Mouse (Mus musculus): ENCODE measurements around the gene Prkg1. TPM values are rescaled to one million over a fixed set of nuclear protein-coding genes. Genes with fewer than 3 reads are reported as not detected.
"Not testable (repeated sequence)": the region's sequence is repeated elsewhere in the genome, so short reads cannot be mapped to it uniquely, and the experiment has no call there.

Prkg1 gene
- total RNA-seq, 4 experiments from 2014 or later = 20.0 to 24.2 (median 21.2) TPM

- DNase-seq (ENCODE audit: low spot score in 2 of 2) = peak in 1 of 2 experiments; percentile 26
Measured at GRCm38 (mm10) chr19:31336381-31336780, 428.5 kb downstream of the Prkg1 start.

DNA sequence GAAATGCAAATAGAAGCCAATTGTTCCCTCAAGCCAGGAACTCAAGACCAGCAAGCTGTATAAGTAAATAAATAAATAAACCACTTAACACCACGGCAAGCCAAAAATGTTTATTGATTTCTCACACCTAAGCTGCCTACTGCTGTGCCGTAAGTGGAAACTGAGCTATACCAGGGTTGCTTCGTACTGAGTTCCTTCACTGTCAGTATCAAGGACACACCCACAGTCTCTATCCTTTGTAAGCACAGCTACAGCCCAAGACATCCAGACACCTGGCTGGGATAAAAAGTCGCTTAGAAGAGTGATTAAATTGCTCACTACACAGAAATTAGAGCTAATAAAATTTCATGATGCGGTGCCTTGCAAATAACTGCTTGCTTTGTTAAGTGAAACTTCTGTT is 434.9 kb downstream of the Prkg1 start:
- DNase-seq (ENCODE audit: low spot score in 2 of 2) = no peak

DNA sequence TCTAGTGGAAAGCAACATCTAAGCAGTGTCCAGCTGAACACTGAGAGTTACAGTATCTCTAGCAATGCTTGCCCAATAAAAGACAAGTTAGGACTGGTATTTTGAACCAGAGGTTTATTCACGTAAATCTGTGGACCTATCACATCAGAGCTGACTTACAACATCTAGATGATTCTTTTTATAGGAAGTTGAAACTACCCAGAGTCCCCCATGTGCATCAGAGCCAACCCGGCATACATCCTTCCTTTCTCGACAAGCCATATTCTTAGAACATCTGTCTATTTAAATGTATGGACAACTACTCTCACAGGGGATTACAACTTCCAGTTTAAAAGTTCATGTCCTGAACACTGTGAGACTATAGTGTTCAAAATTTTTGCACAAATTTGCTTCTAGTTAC is 460.1 kb downstream of the Prkg1 start:
- no peak for DNase-seq (ENCODE audit: low spot score in 2 of 2)

DNA sequence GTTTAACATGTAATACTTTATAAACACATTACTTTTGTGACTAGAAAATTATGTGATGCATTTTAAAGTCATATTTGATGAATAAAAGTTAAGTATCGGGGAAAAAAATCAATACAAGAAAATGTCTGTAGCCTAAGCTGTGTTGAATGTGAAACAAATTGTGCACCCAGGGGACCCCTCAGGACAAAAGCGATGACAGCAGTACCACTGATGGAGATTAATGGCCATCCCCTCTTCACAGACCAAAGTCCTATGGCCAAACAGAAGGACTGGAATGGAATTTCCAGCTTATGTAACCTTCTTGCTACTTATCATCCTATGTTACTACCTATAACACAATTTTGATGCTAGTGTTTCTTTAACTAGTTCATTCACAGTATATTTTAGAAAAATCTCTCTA is 473.6 kb downstream of the Prkg1 start:
- DNase-seq (ENCODE audit: low spot score in 2 of 2) = no peak

- no peak for DNase-seq (ENCODE audit: low spot score in 2 of 2)
Measured at GRCm38 (mm10) chr19:31284581-31284980, 480.3 kb downstream of the Prkg1 start.

- no peak for DNase-seq (ENCODE audit: low spot score in 2 of 2)
Measured at GRCm38 (mm10) chr19:31284126-31284525, 480.7 kb downstream of the Prkg1 start.

DNA sequence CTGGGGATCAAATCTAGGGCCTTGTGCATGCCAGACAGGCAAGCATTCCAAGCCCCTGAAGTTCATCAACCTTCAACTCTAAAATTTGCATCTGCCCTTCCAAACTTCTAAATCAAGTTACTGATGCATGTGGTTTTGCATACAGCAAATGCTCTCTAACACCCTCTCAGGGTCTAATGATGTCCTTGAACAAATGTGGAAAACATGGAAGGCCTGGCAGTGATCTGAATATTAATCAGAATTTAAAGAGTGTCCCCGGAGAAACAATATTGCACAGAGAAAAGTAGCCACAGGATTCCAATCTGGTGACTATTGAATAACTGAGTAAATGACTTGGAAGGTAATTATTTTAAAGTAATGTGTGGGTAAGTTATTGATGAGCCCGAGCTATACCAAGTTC is 481.2 kb downstream of the Prkg1 start:
- DNase-seq (ENCODE audit: low spot score in 2 of 2) = no peak

DNA sequence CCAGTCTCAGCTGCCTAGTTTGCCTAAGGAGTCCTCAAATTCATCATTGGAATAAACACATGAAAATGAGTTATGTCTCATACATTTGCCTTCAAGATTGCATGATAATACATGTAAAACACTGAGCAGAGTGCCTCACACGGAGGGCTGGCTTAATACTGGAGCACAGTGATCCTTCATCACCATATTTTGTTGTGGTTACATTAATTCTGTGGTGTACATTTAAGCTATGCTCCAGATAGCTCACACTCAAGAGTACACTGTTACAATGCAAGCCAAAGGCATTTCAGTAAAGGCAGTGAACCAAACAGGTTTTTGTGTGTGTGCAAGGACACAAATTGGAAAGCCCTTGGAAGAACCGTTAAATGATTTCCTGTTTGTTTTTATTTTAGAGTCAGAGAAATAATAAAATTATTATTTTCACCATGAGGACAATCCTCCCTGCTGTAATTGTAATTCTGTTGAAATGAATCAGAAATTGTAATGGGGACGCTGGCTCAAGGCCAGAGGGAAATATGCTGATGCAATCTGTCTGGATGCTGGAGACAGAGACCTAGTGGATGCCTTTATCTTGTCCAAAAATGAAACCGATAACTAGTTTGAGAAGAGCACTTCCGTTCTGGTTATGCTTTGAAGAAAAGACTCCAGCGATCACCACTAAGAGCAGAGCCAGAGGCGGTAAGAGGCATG is 484.9 kb downstream of the Prkg1 start:
- DNase-seq (ENCODE audit: low spot score in 2 of 2) = peak; percentile 59 to 81

GRCm38 (mm10) chr19:31262438-31262837 is 502.4 kb downstream of the Prkg1 start:
- no peak for DNase-seq (ENCODE audit: low spot score in 2 of 2)

DNA sequence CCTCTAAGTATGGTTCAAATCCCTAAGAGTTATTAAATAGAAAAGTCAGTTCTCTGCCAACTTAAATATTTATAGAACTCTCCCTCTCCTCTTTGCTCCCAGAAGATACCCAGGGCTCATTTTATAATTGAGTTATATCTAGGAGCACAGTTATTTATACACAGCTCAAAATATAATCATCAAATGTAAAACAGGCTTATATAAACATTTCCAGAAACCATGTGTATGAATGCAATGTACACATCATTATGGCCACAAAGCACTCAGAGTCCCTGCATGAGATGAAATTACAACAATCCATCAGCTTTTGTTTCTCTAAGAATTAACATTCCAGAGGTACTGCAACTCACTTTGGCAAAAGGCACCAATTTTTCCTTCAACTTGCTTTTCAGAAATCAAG is 504.3 kb downstream of the Prkg1 start:
- DNase-seq (ENCODE audit: low spot score in 2 of 2) = no peak

- no peak for DNase-seq (ENCODE audit: low spot score in 2 of 2)
Measured at GRCm38 (mm10) chr19:31255780-31256179, 509.1 kb downstream of the Prkg1 start.

DNA sequence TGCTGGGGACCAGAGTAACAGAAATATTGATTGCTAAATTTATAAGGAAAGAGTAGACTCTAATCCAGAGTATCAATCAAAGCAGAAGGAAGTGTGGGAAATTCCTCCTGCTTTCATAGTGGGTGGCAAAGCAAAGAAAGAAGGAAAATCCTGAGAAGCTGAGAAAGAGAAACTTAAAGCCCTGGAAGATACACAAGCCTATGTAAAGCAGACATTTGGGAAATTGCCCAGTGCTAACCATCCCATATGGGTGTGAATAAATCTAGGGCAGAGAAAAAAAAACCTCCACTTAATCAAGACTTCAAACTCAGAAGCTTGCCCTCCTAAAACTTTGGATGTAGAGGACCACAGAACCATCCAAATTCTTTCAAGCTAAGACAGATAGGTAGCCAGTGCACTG is 532.4 kb downstream of the Prkg1 start:
- DNase-seq (ENCODE audit: low spot score in 2 of 2) = no peak

DNA sequence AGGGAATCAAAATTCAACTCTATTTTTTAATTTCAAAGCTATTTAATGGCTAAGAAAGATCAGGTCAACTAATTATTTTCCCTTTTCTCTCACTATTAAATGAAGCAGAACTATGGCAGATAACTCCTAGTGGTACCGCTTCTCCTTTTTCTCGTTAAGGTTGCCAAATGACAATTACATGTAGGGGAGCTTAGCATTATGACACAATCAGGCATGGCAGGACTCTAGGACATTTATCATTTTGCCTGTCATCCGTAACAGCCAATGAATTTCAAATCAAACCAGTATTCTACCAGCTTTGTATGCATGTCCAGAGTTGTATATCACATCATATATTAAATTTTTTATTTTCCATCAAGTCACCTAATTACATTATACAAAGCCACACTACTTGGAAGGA is 536.4 kb downstream of the Prkg1 start:
- no peak for DNase-seq (ENCODE audit: low spot score in 2 of 2)

DNA sequence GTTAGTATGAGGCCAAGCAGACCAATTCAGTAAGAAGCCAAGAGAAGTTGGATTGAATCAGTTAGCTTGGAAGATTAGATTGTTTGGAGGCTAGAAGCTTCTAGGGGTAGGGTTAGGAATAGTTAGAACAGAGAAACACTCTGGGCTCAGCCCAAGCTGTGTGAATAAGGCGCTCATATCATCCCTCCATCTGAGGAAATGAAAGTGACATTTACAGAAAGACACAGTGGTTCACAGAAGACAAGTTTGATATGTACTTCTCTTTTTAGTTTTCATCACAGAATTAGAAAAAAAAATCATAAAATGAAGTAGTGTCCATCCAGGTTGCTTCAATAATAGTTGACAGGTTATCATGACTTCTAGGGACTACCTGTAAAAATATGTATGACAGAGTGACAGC is 541.4 kb downstream of the Prkg1 start:
- no peak for DNase-seq (ENCODE audit: low spot score in 2 of 2)

GRCm38 (mm10) chr19:31219261-31219660 is 545.6 kb downstream of the Prkg1 start:
- not testable (repeated sequence) for DNase-seq (ENCODE audit: low spot score in 2 of 2)

- DNase-seq (ENCODE audit: low spot score in 2 of 2) = no peak
Measured at GRCm38 (mm10) chr19:31210850-31211249, 554.0 kb downstream of the Prkg1 start.

- DNase-seq (ENCODE audit: low spot score in 2 of 2) = no peak
Measured at GRCm38 (mm10) chr19:31210449-31210848, 554.4 kb downstream of the Prkg1 start.

- no peak for DNase-seq (ENCODE audit: low spot score in 2 of 2)
Measured at GRCm38 (mm10) chr19:31199583-31199982, 565.2 kb downstream of the Prkg1 start.

- DNase-seq (ENCODE audit: low spot score in 2 of 2) = no peak
Measured at GRCm38 (mm10) chr19:31198461-31198860, 566.4 kb downstream of the Prkg1 start.

- no peak for DNase-seq (ENCODE audit: low spot score in 2 of 2)
Measured at GRCm38 (mm10) chr19:31197076-31197475, 567.8 kb downstream of the Prkg1 start.

DNA sequence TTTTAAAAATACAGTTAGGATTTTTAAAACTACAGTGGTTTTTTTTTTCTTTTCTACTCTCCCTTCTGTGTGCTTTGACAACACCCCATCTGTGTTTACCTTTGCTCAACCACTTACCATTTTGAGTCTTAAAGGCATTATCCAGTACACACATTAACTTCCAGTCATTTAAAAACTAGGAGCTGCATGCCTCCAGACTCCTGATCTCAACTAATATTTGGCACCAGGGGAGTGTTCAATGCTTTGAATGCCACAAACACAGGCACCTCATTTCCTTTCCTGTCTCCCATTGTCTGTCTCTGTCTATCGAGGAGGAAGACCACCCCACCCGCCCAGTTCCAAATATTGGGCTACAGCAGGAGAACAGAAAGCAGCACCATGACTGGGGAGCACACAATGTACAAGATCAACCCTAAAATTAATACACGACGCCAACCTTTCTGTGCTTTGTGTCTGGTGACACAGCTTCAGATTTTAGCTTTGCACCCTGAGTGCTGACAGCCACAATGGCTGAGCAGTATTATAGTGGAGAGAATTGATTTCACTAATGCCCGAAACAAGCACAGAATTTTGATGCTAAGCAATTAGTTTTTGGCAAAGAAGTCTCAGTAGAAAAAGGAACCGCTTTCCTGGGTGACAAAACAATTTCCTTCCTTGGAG is 576.1 kb downstream of the Prkg1 start:
- DNase-seq (ENCODE audit: low spot score in 2 of 2) = no peak

- peak in 1 of 2 experiments; percentile 36 for DNase-seq (ENCODE audit: low spot score in 2 of 2)
Measured at GRCm38 (mm10) chr19:31180757-31181156, 584.1 kb downstream of the Prkg1 start.

- DNase-seq (ENCODE audit: low spot score in 2 of 2) = no peak
Measured at GRCm38 (mm10) chr19:31177279-31177922, 587.4 kb downstream of the Prkg1 start.
